Mouse (Mus musculus) G1E (cell line): ENCODE measurements around the gene Grm7.

ENCODE experiments used
- CTCF ChIP-seq: IDR thresholded peaks from 2 replicates; pipeline ENCODE4 v1.5.1; 2012; ENCODE audit warnings: low read depth, low read length, inconsistent platforms, mixed read lengths
- POLR2AphosphoS5 ChIP-seq: IDR thresholded peaks from 2 replicates; pipeline ENCODE4 v1.6.1; 2012; ENCODE audit warnings: low read depth, low read length, inconsistent platforms; ENCODE audit not compliant: insufficient replicate concordance

DNA sequence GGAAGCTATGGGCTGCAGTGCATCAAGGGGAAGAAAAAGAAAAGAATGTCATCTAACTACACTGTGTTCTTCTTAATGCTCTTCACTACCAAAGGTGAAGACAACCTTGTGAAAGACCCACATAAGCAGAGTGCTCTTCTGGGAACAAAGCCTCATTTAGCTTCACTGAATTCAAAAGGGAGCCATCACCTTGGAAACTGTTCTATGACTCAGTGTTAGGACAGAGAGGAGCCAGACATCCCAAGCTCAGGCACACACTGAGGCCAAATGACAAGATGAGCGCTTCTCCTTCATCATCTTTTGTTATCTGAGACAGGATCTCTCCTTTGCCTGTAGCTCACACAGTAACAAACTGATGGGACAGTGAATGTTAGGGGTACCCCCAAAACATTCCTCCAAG, 45.6 kb downstream of the Grm7 start:
- TF ChIP-seq POLR2AphosphoS5 (no peak), CTCF (no peak)
